Mouse (Mus musculus) limb, embryonic 13.5 days (tissue): ENCODE results near the gene Ercc6l. TPM values are rescaled to one million over a fixed set of nuclear protein-coding genes. Genes with fewer than 3 reads are reported as not detected.

Experiments
- ATAC-seq: fragments of 200-750 bp; cut with Nextera tagmentation; 2 replicates; pipeline ENCODE4 v1.8.0; 2017; ENCODE audit warnings: low read depth, moderate number of reproducible peaks, moderate TSS enrichment; ENCODE audit not compliant: low FRiP score
- H3K27ac ChIP-seq: fragments of 300-500 bp; sonication (generic); 2 replicates; pipeline ENCODE4 v1.5.1; 2015; ENCODE audit warnings: inconsistent platforms, mild to moderate bottlenecking, moderate library complexity
- H3K27me3 ChIP-seq: fragments of 300-500 bp; sonication (generic); 2 replicates; pipeline ENCODE4 v1.6.1; 2015; ENCODE audit warnings: mild to moderate bottlenecking, inconsistent platforms
- H3K36me3 ChIP-seq: fragments of 300-500 bp; sonication (generic); 2 replicates; pipeline ENCODE4 v1.6.1; 2015; ENCODE audit warnings: inconsistent platforms, mild to moderate bottlenecking, moderate library complexity
- H3K4me1 ChIP-seq: fragments of 300-500 bp; sonication (generic); 2 replicates; pipeline ENCODE4 v1.6.1; 2015; ENCODE audit warnings: inconsistent platforms
- H3K4me2 ChIP-seq: fragments of 300-500 bp; sonication (generic); replicated peaks from 2 replicates; pipeline ENCODE4 v1.6.1; 2015; ENCODE audit warnings: inconsistent platforms, mild to moderate bottlenecking, moderate library complexity
- H3K4me3 ChIP-seq: fragments of 300-500 bp; sonication (generic); 2 replicates; pipeline ENCODE4 v1.5.1; 2015; ENCODE audit warnings: moderate library complexity, mild to moderate bottlenecking, inconsistent platforms
- H3K9ac ChIP-seq: fragments of 300-500 bp; sonication (generic); 2 replicates; pipeline ENCODE4 v1.6.1; 2015; ENCODE audit warnings: mild to moderate bottlenecking, inconsistent platforms
- H3K9me3 ChIP-seq: fragments of 300-500 bp; sonication (generic); 2 replicates; pipeline ENCODE4 v1.6.1; 2016; ENCODE audit warnings: inconsistent platforms
- WGBS: fragments of 180-500 bp; shearing (Covaris S2); methylation state at CpG from one replicate; pipeline ENCODE4 v1.1.7; 2015; 5-methylcytosine and 5-hydroxymethylcytosine counted together
- polyA plus RNA-seq: library from polyadenylated mRNA; unstranded; fragments of >200 nt; fragmentation: Nextera tagmentation; extraction: Ambion mirVana; gene quantifications from 2 replicates; pipeline ENCODE4 v1.2.1, GENCODE M21; 2015

The Ercc6l gene
- polyA plus RNA-seq, 1 experiment from 2014 or later = 13.1 TPM

- Histone ChIP-seq H3K4me2 (no peak overlapping the region), H3K36me3 (no peaks in the 10 kb centered on the region)
- WGBS = 58% methylated on average over 7 of the region's 7 CpGs
Measured at GRCm38 (mm10) chrX:102101886-102102285, 55.0 kb downstream of the Ercc6l start.

GRCm38 (mm10) chrX:102094381-102094904 lies 62.4 kb downstream of the Ercc6l start:
- ATAC-seq = no peak
- 77% methylated on average over 7 of the region's 7 CpGs for WGBS

More at GRCm38 (mm10) chrX:102101886-102102285, 55.0 kb downstream of the Ercc6l start:
- no peak overlapping the region for H3K9ac ChIP-seq
- no peaks in the 10 kb centered on the region for H3K4me1 ChIP-seq
- H3K9me3 ChIP-seq = no peaks in the 10 kb centered on the region
- ATAC-seq = no peak
- H3K4me3 ChIP-seq = no peak overlapping the region
- H3K27ac ChIP-seq = no peak overlapping the region
- H3K27me3 ChIP-seq = peaks cover 18% of the 10 kb centered on the region; the same call in 1 of the 2 replicates

More at GRCm38 (mm10) chrX:102094381-102094904, 62.4 kb downstream of the Ercc6l start:
- Histone ChIP-seq H3K4me1 (no peaks in the 10 kb centered on the region), H3K4me2 (no peak overlapping the region), H3K9ac (no peak overlapping the region), H3K27ac (no peak overlapping the region), H3K4me3 (no peak overlapping the region), H3K27me3 (peaks cover 6% of the 10 kb centered on the region; the same call in 1 of the 2 replicates), H3K36me3 (no peaks in the 10 kb centered on the region), H3K9me3 (no peaks in the 10 kb centered on the region)

Other genes starting within 250 kb of the Ercc6l start
- gene Rtl5, start 85.8 kb downstream of the Ercc6l start, polyA plus RNA-seq = 2.7 and 3.8 TPM in 2 replicates
- gene Pin4, start 37.6 kb downstream of the Ercc6l start, polyA plus RNA-seq = 74.8 and 75.3 TPM in 2 replicates
- 760 and 771 TPM in 2 replicates for gene Rps4x, start 32.3 kb upstream of the Ercc6l start, polyA plus RNA-seq
- gene Cited1, start 95.1 kb upstream of the Ercc6l start, polyA plus RNA-seq = 35.4 and 36.9 TPM in 2 replicates